Mouse (Mus musculus): ENCODE results near the gene Gm20403. TPM values are rescaled to one million over a fixed set of nuclear protein-coding genes. Genes with fewer than 3 reads are reported as not detected.

Gene Gm20403
- total and polyA plus RNA-seq, 2 experiments from 2014 or later: not detected

- no peak overlapping the region for H3K4me3 ChIP-seq (ENCODE audit: low read depth, low read length)
- DNase-seq: no peak
- no peak for TF ChIP-seq CTCF (IDR thresholded peaks at IDR 0.05; ENCODE audit: low read depth)
- no peak overlapping the region for H3K9ac ChIP-seq
- no peak overlapping the region for H3K4me2 ChIP-seq (ENCODE audit: low read depth)
- no peaks in the 10 kb centered on the region for H3K9me3 ChIP-seq (ENCODE audit: low read length)
- 91% methylated on average over 3 of the region's 3 CpGs for WGBS
- no peak overlapping the region for H3K27ac ChIP-seq (ENCODE audit: low read depth, low read length)
- ATAC-seq: no peak
- no peaks in the 10 kb centered on the region for H3K4me1 ChIP-seq (ENCODE audit: insufficient read depth)
- H3K36me3 ChIP-seq (ENCODE audit: insufficient read depth): no peaks in the 10 kb centered on the region
- no peaks in the 10 kb centered on the region for H3K27me3 ChIP-seq (ENCODE audit: insufficient read depth, low read length)
Observed at GRCm38 (mm10) chr12:54992814-54993213, 6.5 kb upstream of the Gm20403 start.

GRCm38 (mm10) chr12:54988323-54988850, 2.1 kb upstream of the Gm20403 start:
- H3K4me2 ChIP-seq (ENCODE audit: low read depth): no peak overlapping the region
- TF ChIP-seq CTCF (IDR thresholded peaks at IDR 0.05; ENCODE audit: low read depth): no peak
- no peaks in the 10 kb centered on the region for H3K4me1 ChIP-seq (ENCODE audit: insufficient read depth)
- no peaks in the 10 kb centered on the region for H3K27me3 ChIP-seq (ENCODE audit: insufficient read depth, low read length)
- no peak overlapping the region for H3K9ac ChIP-seq
- DNase-seq: no peak
- no peak overlapping the region for H3K27ac ChIP-seq (ENCODE audit: low read depth, low read length)
- WGBS: 89% methylated on average over 4 of the region's 4 CpGs
- no peak for ATAC-seq
- no peaks in the 10 kb centered on the region for H3K36me3 ChIP-seq (ENCODE audit: insufficient read depth)
- no peaks in the 10 kb centered on the region for H3K9me3 ChIP-seq (ENCODE audit: low read length)
- H3K4me3 ChIP-seq (ENCODE audit: low read depth, low read length): no peak overlapping the region

- Histone ChIP-seq H3K9ac (no peak overlapping the region), H3K9me3 (ENCODE audit: low read length) (no peaks in the 10 kb centered on the region), H3K36me3 (ENCODE audit: insufficient read depth) (no peaks in the 10 kb centered on the region), H3K4me1 (ENCODE audit: insufficient read depth) (no peaks in the 10 kb centered on the region), H3K27ac (ENCODE audit: low read depth, low read length) (no peak overlapping the region), H3K27me3 (ENCODE audit: insufficient read depth, low read length) (no peaks in the 10 kb centered on the region), H3K4me3 (ENCODE audit: low read depth, low read length) (no peak overlapping the region), H3K4me2 (ENCODE audit: low read depth) (no peak overlapping the region)
- no peak for TF ChIP-seq CTCF (IDR thresholded peaks at IDR 0.05; ENCODE audit: low read depth)
- WGBS: 84% methylated on average over 2 of the region's 2 CpGs
- DNase-seq (no peak), ATAC-seq (no peak)
Observed at GRCm38 (mm10) chr12:54987156-54987555, 827 bp upstream of the Gm20403 start.

- ATAC-seq: peak; percentile 53
- Histone ChIP-seq H3K4me1 (ENCODE audit: insufficient read depth) (no peaks in the 10 kb centered on the region), H3K9ac (peak overlapping the region; percentile 62), H3K27me3 (ENCODE audit: insufficient read depth, low read length) (no peaks in the 10 kb centered on the region), H3K9me3 (ENCODE audit: low read length) (no peaks in the 10 kb centered on the region), H3K4me3 (ENCODE audit: low read depth, low read length) (peak overlapping the region; percentile 83), H3K4me2 (ENCODE audit: low read depth) (peak overlapping the region; percentile 89), H3K27ac (ENCODE audit: low read depth, low read length) (peak overlapping the region; percentile 75), H3K36me3 (ENCODE audit: insufficient read depth) (no peaks in the 10 kb centered on the region)
- DNase-seq: peak; percentile 60
- TF ChIP-seq CTCF (IDR thresholded peaks at IDR 0.05; ENCODE audit: low read depth): 0 out of 2 replicates have a peak, but pooled peaks have one; percentile 10
- WGBS: 3% methylated on average over 112 of the region's 117 CpGs
Observed at GRCm38 (mm10) chr12:54985257-54986051, 875 bp downstream of the Gm20403 start.

- DNase-seq (peak; percentile 55), ATAC-seq (peak; percentile 75)
- WGBS: 2% methylated on average over 42 of the region's 42 CpGs
- peak overlapping the region; percentile 62 for H3K9ac ChIP-seq
- no peak for TF ChIP-seq CTCF (IDR thresholded peaks at IDR 0.05; ENCODE audit: low read depth)
- no peaks in the 10 kb centered on the region for H3K4me1 ChIP-seq (ENCODE audit: insufficient read depth)
- peak overlapping the region; percentile 75 for H3K27ac ChIP-seq (ENCODE audit: low read depth, low read length)
- H3K4me2 ChIP-seq (ENCODE audit: low read depth): peak overlapping the region; percentile 89
- no peaks in the 10 kb centered on the region for H3K27me3 ChIP-seq (ENCODE audit: insufficient read depth, low read length)
- H3K36me3 ChIP-seq (ENCODE audit: insufficient read depth): no peaks in the 10 kb centered on the region
- peak overlapping the region; percentile 83 for H3K4me3 ChIP-seq (ENCODE audit: low read depth, low read length)
- no peaks in the 10 kb centered on the region for H3K9me3 ChIP-seq (ENCODE audit: low read length)
Observed at GRCm38 (mm10) chr12:54984701-54985256, 1.6 kb downstream of the Gm20403 start.

- ATAC-seq (no peak), DNase-seq (no peak)
- no peak overlapping the region for H3K4me3 ChIP-seq (ENCODE audit: low read depth, low read length)
- H3K27ac ChIP-seq (ENCODE audit: low read depth, low read length): no peak overlapping the region
- no peak overlapping the region for H3K9ac ChIP-seq
- H3K27me3 ChIP-seq (ENCODE audit: insufficient read depth, low read length): no peaks in the 10 kb centered on the region
- no peaks in the 10 kb centered on the region for H3K36me3 ChIP-seq (ENCODE audit: insufficient read depth)
- no peaks in the 10 kb centered on the region for H3K4me1 ChIP-seq (ENCODE audit: insufficient read depth)
- 73% methylated on average over 7 of the region's 7 CpGs for WGBS
- no peak overlapping the region for H3K4me2 ChIP-seq (ENCODE audit: low read depth)
- no peaks in the 10 kb centered on the region for H3K9me3 ChIP-seq (ENCODE audit: low read length)
- TF ChIP-seq CTCF (IDR thresholded peaks at IDR 0.05; ENCODE audit: low read depth): no peak
Observed at GRCm38 (mm10) chr12:54982935-54983715, 3.2 kb downstream of the Gm20403 start.
